Mouse (Mus musculus) hindbrain, embryonic 16.5 days (tissue): ENCODE measurements around the gene Atp6v0b. TPM values are rescaled to one million over a fixed set of nuclear protein-coding genes. Genes with fewer than 3 reads are reported as not detected.

Source experiments
- ATAC-seq: fragments of 200-750 bp; cut with Nextera tagmentation; 2 replicates; pipeline ENCODE4 v1.8.0; 2017; ENCODE audit warnings: moderate TSS enrichment, moderate library complexity
- H3K27ac ChIP-seq: fragments of 300-500 bp; sonication (generic); 2 replicates; pipeline ENCODE4 v1.5.1; 2014; ENCODE audit warnings: low read depth, mild to moderate bottlenecking, control low read depth, low read length, moderate library complexity
- H3K27me3 ChIP-seq: fragments of 300-500 bp; sonication (generic); replicated peaks from 2 replicates; pipeline ENCODE4 v1.6.1; 2014; ENCODE audit warnings: low read length; ENCODE audit not compliant: control insufficient read depth, insufficient read depth
- H3K36me3 ChIP-seq: fragments of 300-500 bp; sonication (generic); 2 replicates; pipeline ENCODE4 v1.6.1; 2014; ENCODE audit warnings: mild to moderate bottlenecking, low read length, moderate library complexity, mixed read lengths; ENCODE audit not compliant: control insufficient read depth, insufficient read depth
- H3K4me1 ChIP-seq: fragments of 300-500 bp; sonication (generic); 2 replicates; pipeline ENCODE4 v1.6.1; 2014; ENCODE audit warnings: low read depth, low read length; ENCODE audit not compliant: control insufficient read depth, insufficient read depth
- H3K4me2 ChIP-seq: fragments of 300-500 bp; sonication (generic); 2 replicates; pipeline ENCODE4 v1.6.1; 2014; ENCODE audit warnings: mild to moderate bottlenecking, low read length, control low read depth, moderate library complexity
- H3K4me3 ChIP-seq: fragments of 300-500 bp; sonication (generic); 2 replicates; pipeline ENCODE4 v1.5.1; 2014; ENCODE audit warnings: mild to moderate bottlenecking, low read length, control low read depth, moderate library complexity
- H3K9ac ChIP-seq: fragments of 300-500 bp; sonication (generic); 2 replicates; pipeline ENCODE4 v1.6.1; 2014; ENCODE audit warnings: low read depth, mild to moderate bottlenecking, control low read depth, low read length, moderate library complexity
- H3K9me3 ChIP-seq: fragments of 300-500 bp; sonication (generic); 2 replicates; pipeline ENCODE4 v1.6.1; 2014; ENCODE audit warnings: mild to moderate bottlenecking, low read length, moderate library complexity; ENCODE audit not compliant: control insufficient read depth
- WGBS: fragments of 180-500 bp; shearing (Covaris S2); extraction: QIAGEN DNeasy Blood & Tissue Kit; methylation state at CpG from one replicate; pipeline ENCODE4 v1.1.7; 2014; 5-methylcytosine and 5-hydroxymethylcytosine counted together
- polyA plus RNA-seq: library from polyadenylated mRNA; unstranded; fragments of >200 nt; fragmentation: Nextera tagmentation; extraction: Ambion mirVana; gene quantifications from 2 replicates; pipeline ENCODE4 v1.2.1, GENCODE M21; 2015

Gene Atp6v0b
- polyA plus RNA-seq, 1 experiment from 2014 or later = 701 TPM

DNA sequence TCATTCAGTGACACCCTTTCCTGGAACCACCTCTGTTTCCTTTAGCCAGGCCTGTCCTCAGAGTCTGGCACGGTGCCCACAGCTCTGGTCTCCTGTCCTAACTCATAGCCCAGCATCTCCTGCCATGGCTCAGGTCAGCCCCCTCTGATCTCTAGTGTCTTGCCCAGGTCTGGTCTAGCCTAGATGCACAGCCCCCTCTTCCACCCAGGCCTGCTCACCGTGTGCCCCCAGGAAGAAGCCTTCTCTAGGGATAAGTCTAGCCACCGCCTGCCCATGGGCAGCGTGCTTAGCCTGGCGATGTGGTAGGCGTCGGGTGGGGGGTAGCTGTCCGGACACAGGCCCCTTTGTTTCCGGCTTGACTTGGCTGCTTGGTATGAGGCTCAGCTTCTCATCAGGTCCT, 32.0 kb downstream of the Atp6v0b start:
- Histone ChIP-seq H3K4me3 (no peak overlapping the region), H3K9me3 (no peaks in the 10 kb centered on the region), H3K4me1 (peaks cover 6% of the 10 kb centered on the region), H3K9ac (no peak overlapping the region; the same call in 1 of the 2 replicates), H3K4me2 (no peak overlapping the region), H3K27me3 (no peaks in the 10 kb centered on the region), H3K27ac (peak overlapping the region; percentile 70), H3K36me3 (no peaks in the 10 kb centered on the region)
- 55% methylated on average over 9 of the region's 9 CpGs for WGBS
- peak; percentile 76 for ATAC-seq

DNA sequence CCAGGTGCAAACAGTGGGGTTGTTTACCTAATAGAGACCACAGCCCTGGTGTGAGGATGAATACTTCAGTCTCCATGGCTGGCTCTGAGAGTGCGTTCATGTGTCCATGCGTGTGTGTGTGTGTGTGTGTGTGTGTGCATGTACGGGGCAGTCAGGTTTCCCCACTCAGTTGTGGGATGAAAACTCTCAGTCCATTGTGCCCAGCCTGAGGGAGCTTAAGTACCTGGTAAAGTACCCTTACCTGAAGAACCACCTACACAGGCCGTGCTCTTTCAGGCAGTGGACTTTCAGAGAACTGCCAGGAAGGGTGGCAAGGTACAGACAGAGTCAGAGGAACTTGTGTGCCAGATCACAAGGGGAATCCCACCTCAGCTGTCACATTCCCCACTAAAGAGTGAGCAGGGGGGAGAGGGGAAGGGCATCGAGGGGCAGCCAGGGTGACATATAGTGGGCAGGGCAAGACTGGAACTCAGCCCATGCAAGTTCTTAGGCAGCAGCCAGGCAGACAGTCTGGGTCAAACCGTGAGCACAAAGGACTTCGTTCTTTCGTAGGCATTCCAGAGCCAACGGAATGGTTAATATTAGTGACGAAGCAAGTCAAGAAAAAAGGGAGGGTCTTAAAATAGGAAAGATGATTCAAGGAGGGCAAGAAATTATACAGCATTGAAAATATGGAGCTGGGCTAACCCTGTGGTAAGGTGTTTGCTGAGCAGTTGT, 34.8 kb downstream of the Atp6v0b start:
- peaks cover 18% of the 10 kb centered on the region for H3K4me1 ChIP-seq
- no peak overlapping the region; the same call in 1 of the 2 replicates for H3K27ac ChIP-seq
- 85% methylated on average over 10 of the region's 10 CpGs for WGBS
- H3K4me2 ChIP-seq = no peak overlapping the region
- H3K36me3 ChIP-seq = no peaks in the 10 kb centered on the region
- no peaks in the 10 kb centered on the region for H3K27me3 ChIP-seq
- no peak overlapping the region for H3K4me3 ChIP-seq
- H3K9me3 ChIP-seq = no peaks in the 10 kb centered on the region
- ATAC-seq = no peak
- H3K9ac ChIP-seq = no peak overlapping the region

GRCm38 (mm10) chr4:117850871-117851270, 36.3 kb downstream of the Atp6v0b start:
- H3K27me3 ChIP-seq = no peaks in the 10 kb centered on the region
- peaks cover 18% of the 10 kb centered on the region for H3K4me1 ChIP-seq
- no peaks in the 10 kb centered on the region for H3K36me3 ChIP-seq
- H3K27ac ChIP-seq = peak overlapping the region; percentile 51; the same call in 1 of the 2 replicates
- H3K4me3 ChIP-seq = no peak overlapping the region
- no peak overlapping the region for H3K9ac ChIP-seq
- ATAC-seq = no peak
- WGBS = 75% methylated on average over 7 of the region's 7 CpGs
- H3K4me2 ChIP-seq = no peak overlapping the region
- no peaks in the 10 kb centered on the region for H3K9me3 ChIP-seq

- Histone ChIP-seq H3K36me3 (no peaks in the 10 kb centered on the region), H3K4me3 (no peak overlapping the region), H3K9ac (peak overlapping the region; percentile 47), H3K9me3 (no peaks in the 10 kb centered on the region), H3K27me3 (no peaks in the 10 kb centered on the region), H3K27ac (peak overlapping the region; percentile 75), H3K4me1 (peaks cover 18% of the 10 kb centered on the region), H3K4me2 (peak overlapping the region; percentile 15)
- WGBS = 66% methylated on average over 7 of the region's 7 CpGs
- ATAC-seq = no peak
Measured at GRCm38 (mm10) chr4:117850176-117850575, 37.0 kb downstream of the Atp6v0b start.

DNA sequence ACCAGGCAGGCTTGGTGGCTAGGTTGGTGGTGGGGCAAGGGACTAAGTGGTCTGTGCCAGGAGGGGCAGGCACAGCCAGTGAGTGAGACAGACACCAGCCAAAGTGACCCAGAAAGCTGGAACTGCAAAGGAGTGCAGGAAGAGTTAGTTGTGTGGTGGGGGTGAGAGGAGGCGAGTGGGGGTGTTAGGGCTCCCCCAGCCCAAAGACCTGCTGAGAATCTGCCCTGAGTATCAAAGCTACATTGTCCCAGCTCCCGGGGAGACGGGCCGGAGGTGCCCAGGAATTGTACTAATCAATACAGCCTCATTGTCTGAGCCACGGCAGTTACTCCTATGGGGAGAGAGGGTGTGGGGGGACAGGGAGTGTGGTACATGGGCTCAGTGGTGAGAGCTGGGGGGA, 37.6 kb downstream of the Atp6v0b start:
- Histone ChIP-seq H3K4me3 (no peak overlapping the region), H3K4me1 (peaks cover 18% of the 10 kb centered on the region), H3K9ac (peak overlapping the region; percentile 31), H3K36me3 (no peaks in the 10 kb centered on the region), H3K27ac (peak overlapping the region; percentile 77), H3K27me3 (no peaks in the 10 kb centered on the region), H3K9me3 (no peaks in the 10 kb centered on the region), H3K4me2 (peak overlapping the region; percentile 17; the same call in 1 of the 2 replicates)
- ATAC-seq = peak; percentile 88
- 29% methylated on average over 5 of the region's 5 CpGs for WGBS

- H3K9me3 ChIP-seq = no peaks in the 10 kb centered on the region
- WGBS = 43% methylated on average over 17 of the region's 17 CpGs
- peak overlapping the region; percentile 77 for H3K27ac ChIP-seq
- peak; percentile 48 for ATAC-seq
- H3K27me3 ChIP-seq = no peaks in the 10 kb centered on the region
- H3K36me3 ChIP-seq = no peaks in the 10 kb centered on the region
- H3K4me2 ChIP-seq = peak overlapping the region; percentile 12; the same call in 1 of the 2 replicates
- H3K4me1 ChIP-seq = peaks cover 18% of the 10 kb centered on the region
- peak overlapping the region; percentile 31 for H3K9ac ChIP-seq
- no peak overlapping the region for H3K4me3 ChIP-seq
Measured at GRCm38 (mm10) chr4:117849063-117849462, 38.1 kb downstream of the Atp6v0b start.

GRCm38 (mm10) chr4:117847011-117847410, 40.1 kb downstream of the Atp6v0b start:
- Histone ChIP-seq H3K4me2 (no peak overlapping the region), H3K4me1 (peaks cover 18% of the 10 kb centered on the region), H3K9me3 (no peaks in the 10 kb centered on the region), H3K36me3 (no peaks in the 10 kb centered on the region), H3K4me3 (no peak overlapping the region), H3K27me3 (no peaks in the 10 kb centered on the region), H3K27ac (peak overlapping the region; percentile 61; the same call in 1 of the 2 replicates), H3K9ac (no peak overlapping the region; the same call in none of the 2 replicates)
- peak; percentile 58; the same call in 1 of the 2 replicates for ATAC-seq
- whole genome bisulfite sequencing = 4% methylated on average over 2 of the region's 2 CpGs

DNA sequence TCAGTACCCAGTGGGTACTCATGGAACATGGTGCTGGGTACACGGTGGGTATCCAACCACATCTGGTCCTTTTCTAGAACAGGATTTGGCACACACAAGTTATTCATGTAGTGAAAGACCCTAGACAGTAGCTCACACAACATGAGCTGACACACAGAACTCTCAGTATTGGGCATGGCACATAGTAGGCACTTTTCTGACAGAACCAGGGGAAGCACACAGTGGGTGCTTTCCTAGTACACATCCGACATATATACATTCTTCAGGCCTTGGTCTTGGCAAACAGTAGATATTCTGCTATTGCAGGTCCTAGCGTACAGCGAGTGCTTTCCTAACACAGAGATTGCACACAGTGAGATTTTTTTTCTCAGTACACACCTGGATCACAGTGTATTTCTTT, 40.9 kb downstream of the Atp6v0b start:
- H3K9me3 ChIP-seq = no peaks in the 10 kb centered on the region
- H3K4me1 ChIP-seq = peaks cover 18% of the 10 kb centered on the region
- no peak for ATAC-seq
- H3K27me3 ChIP-seq = no peaks in the 10 kb centered on the region
- H3K4me3 ChIP-seq = no peak overlapping the region
- H3K36me3 ChIP-seq = no peaks in the 10 kb centered on the region
- H3K4me2 ChIP-seq = no peak overlapping the region
- no peak overlapping the region for H3K9ac ChIP-seq
- no peak overlapping the region for H3K27ac ChIP-seq
- WGBS = 98% methylated on average over 4 of the region's 4 CpGs

DNA sequence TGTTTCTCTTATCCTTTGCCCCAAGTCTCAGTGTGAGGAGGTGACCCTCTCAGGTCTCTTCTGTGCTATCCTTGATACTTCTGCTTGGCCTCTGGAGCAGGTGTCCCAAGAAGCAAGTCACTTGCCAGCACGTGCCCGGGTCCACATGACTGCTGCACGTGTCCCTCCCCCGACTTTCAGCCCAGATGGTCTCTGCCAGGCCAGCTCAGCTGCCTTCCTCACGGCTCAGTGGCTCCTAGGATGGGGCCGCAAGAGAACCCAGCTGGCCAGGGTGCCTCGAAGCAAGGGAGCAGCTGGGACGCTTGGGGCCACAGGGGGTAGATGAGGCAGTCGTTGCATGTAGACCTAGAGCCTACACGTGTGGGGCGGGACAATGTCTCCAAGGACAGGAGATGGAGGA, 41.8 kb downstream of the Atp6v0b start:
- no peak overlapping the region for H3K9ac ChIP-seq
- no peak overlapping the region for H3K4me2 ChIP-seq
- H3K4me1 ChIP-seq = peaks cover 14% of the 10 kb centered on the region
- no peaks in the 10 kb centered on the region for H3K27me3 ChIP-seq
- no peak for ATAC-seq
- H3K36me3 ChIP-seq = no peaks in the 10 kb centered on the region
- H3K4me3 ChIP-seq = no peak overlapping the region
- H3K27ac ChIP-seq = no peak overlapping the region
- WGBS = 47% methylated on average over 11 of the region's 11 CpGs
- no peaks in the 10 kb centered on the region for H3K9me3 ChIP-seq
